ENCODE assay signal across 8 mouse cellular contexts in genomic region chr11:53890906-53891504, GRCm38 (mm10). TPM values are rescaled to one million over a fixed set of nuclear protein-coding genes. Genes with fewer than 3 reads are reported as not detected.
DNase-seq lines count a peak whose midpoint lies in the region; ATAC-seq and TF ChIP-seq lines count a peak whose summit lies in the region.

No protein-coding gene starts in this region.

- intact Hi-C loops in heart, postnatal 10 days (cut with DNase I) = loop anchor here (1.0 kb wide), 1 partner anchor 87 kb away; no protein-coding TSS in a partner anchor

- in situ Hi-C loops in ES-E14 (cut with MboI; ENCODE audit: low sequenced_read_pairs in 2 of 2, unreplicated experiment in 2 of 2) = no loop called here

- peak overlapping the region; percentile 98 for H3K4me2 ChIP-seq in heart, embryonic 12.5 days
- H3K4me2 ChIP-seq in intestine, embryonic 16.5 days (ENCODE audit: low read depth, low read length) = peak overlapping the region; percentile 88
- H3K4me2 ChIP-seq in midbrain, postnatal 0 days (ENCODE audit: low read depth, low read length, poor library complexity, severe bottlenecking) = peak overlapping the region; percentile 67

- H3K9me3 ChIP-seq in heart, embryonic 12.5 days (replicated peaks) = no peaks in the 10 kb centered on the region
- H3K9me3 ChIP-seq in ES-E14 (ENCODE audit: control insufficient read depth, insufficient read depth, low read depth, low read length) = no peaks in the 10 kb centered on the region
- no peaks in the 10 kb centered on the region for H3K9me3 ChIP-seq in intestine, embryonic 16.5 days (ENCODE audit: control insufficient read depth, low read length)
- no peaks in the 10 kb centered on the region for H3K9me3 ChIP-seq in midbrain, postnatal 0 days (ENCODE audit: low read length)

- H3K4me3 ChIP-seq in heart, embryonic 12.5 days = peak overlapping the region; percentile 72
- peak overlapping the region; percentile 76 to 81 for H3K4me3 ChIP-seq in ES-E14 (ENCODE audit: insufficient read depth in 1 of 2, low read depth in 1 of 2, low read length in 2 of 2, poor library complexity in 1 of 2, severe bottlenecking in 1 of 2)
- peak overlapping the region; percentile 69 for H3K4me3 ChIP-seq in intestine, embryonic 16.5 days (ENCODE audit: low read length)
- H3K4me3 ChIP-seq in midbrain, postnatal 0 days (ENCODE audit: low read depth, low read length) = peak overlapping the region; percentile 64

- H3K27ac ChIP-seq in heart, embryonic 12.5 days (ENCODE audit: poor library complexity, severe bottlenecking) = peak overlapping the region; percentile 60
- H3K27ac ChIP-seq in ES-E14 (ENCODE audit: insufficient read depth, low read depth, low read length, poor library complexity, severe bottlenecking) = no peak overlapping the region
- peak overlapping the region; percentile 79 for H3K27ac ChIP-seq in intestine, embryonic 16.5 days (ENCODE audit: low read length)
- H3K27ac ChIP-seq in midbrain, postnatal 0 days (ENCODE audit: low read depth, low read length) = peak overlapping the region; percentile 59; the same call in 1 of the 2 replicates

- no peaks in the 10 kb centered on the region for H3K27me3 ChIP-seq in heart, embryonic 12.5 days (replicated peaks)
- no peaks in the 10 kb centered on the region for H3K27me3 ChIP-seq in intestine, embryonic 16.5 days (replicated peaks; ENCODE audit: control insufficient read depth, insufficient read depth, low read length)
- H3K27me3 ChIP-seq in midbrain, postnatal 0 days (ENCODE audit: insufficient read depth, low read length) = no peaks in the 10 kb centered on the region

- no peak for TF ChIP-seq CTCF in midbrain, postnatal 0 days (IDR thresholded peaks at IDR 0.05)

- no peak for DNase-seq in heart, postnatal 10 days
- no peak for DNase-seq in ES-E14 (ENCODE audit: low read depth, low spot score)
- peak; percentile 7 for DNase-seq in midbrain, postnatal 0 days (ENCODE audit: low spot score)
- DNase-seq in thymus, postnatal 25 days = no peak
- no peak for DNase-seq in urinary bladder, postnatal 10 days (ENCODE audit: low spot score)

- H3K9ac ChIP-seq in heart, embryonic 12.5 days = peak overlapping the region; percentile 80
- peak overlapping the region; percentile 77 for H3K9ac ChIP-seq in ES-E14 (ENCODE audit: insufficient read depth, low read depth, low read length, poor library complexity, severe bottlenecking)
- H3K9ac ChIP-seq in intestine, embryonic 16.5 days (ENCODE audit: low read depth, low read length) = peak overlapping the region; percentile 78
- H3K9ac ChIP-seq in midbrain, postnatal 0 days (replicated peaks; ENCODE audit: low read length, poor library complexity, severe bottlenecking) = peak overlapping the region; percentile 68

- WGBS in heart, embryonic 12.5 days = 2% methylated on average over 33 of the region's 33 CpGs
- WGBS in intestine, embryonic 16.5 days = 5% methylated on average over 33 of the region's 33 CpGs
- 3% methylated on average over 33 of the region's 33 CpGs for WGBS in midbrain, postnatal 0 days

- no peaks in the 10 kb centered on the region for H3K36me3 ChIP-seq in heart, embryonic 12.5 days
- H3K36me3 ChIP-seq in ES-E14 (ENCODE audit: control insufficient read depth, insufficient read depth, low read length, poor library complexity, severe bottlenecking) = no peaks in the 10 kb centered on the region
- no peaks in the 10 kb centered on the region for H3K36me3 ChIP-seq in intestine, embryonic 16.5 days (ENCODE audit: control insufficient read depth, insufficient read depth, low read length)
- H3K36me3 ChIP-seq in midbrain, postnatal 0 days (ENCODE audit: insufficient read depth, low read length) = no peaks in the 10 kb centered on the region; the same call in 1 of the 2 replicates

- no peak; the same call in 1 of the 2 replicates for ATAC-seq in heart, embryonic 12.5 days (ENCODE audit: insufficient number of reproducible peaks, low FRiP score)
- peak; percentile 37 for ATAC-seq in erythroblast, adult 5-6 weeks (replicated peaks; ENCODE audit: low FRiP score, poor library complexity, severe bottlenecking)
- ATAC-seq in intestine, embryonic 16.5 days = no peak
- peak; percentile 11; the same call in 1 of the 2 replicates for ATAC-seq in midbrain, postnatal 0 days (ENCODE audit: low FRiP score)

- peaks cover 29% of the 10 kb centered on the region for H3K4me1 ChIP-seq in heart, embryonic 12.5 days (replicated peaks)
- H3K4me1 ChIP-seq in ES-E14 (ENCODE audit: control insufficient read depth in 2 of 2, insufficient read depth in 2 of 2, low read length in 2 of 2, poor library complexity in 1 of 2) = peaks cover 0 to 2% of the 10 kb centered on the region in 2 experiments; a peak in 1 of 4 replicates
- H3K4me1 ChIP-seq in intestine, embryonic 16.5 days (ENCODE audit: control insufficient read depth, insufficient read depth, low read length) = peaks cover 16% of the 10 kb centered on the region
- peaks cover 5% of the 10 kb centered on the region; the same call in 1 of the 2 replicates for H3K4me1 ChIP-seq in midbrain, postnatal 0 days (ENCODE audit: insufficient read depth, low read length)

TF ChIP-seq in ES-E14, 5 proteins besides CTCF, POLR2A, EP300 and RAD21:
- TF ChIP-seq HCFC1 (IDR thresholded peaks at IDR 0.05; ENCODE audit: borderline replicate concordance, insufficient read depth, low read length) (no peak; the same call in 1 of the 2 replicates), ZNF384 (IDR thresholded peaks at IDR 0.05; ENCODE audit: low read depth, low read length) (no peak), ZC3H11A (IDR thresholded peaks at IDR 0.05; ENCODE audit: borderline replicate concordance, low read depth, low read length) (no peak), CHD2 (IDR thresholded peaks at IDR 0.05; ENCODE audit: low read depth, low read length) (no peak), MAFK (IDR thresholded peaks at IDR 0.05; ENCODE audit: insufficient read depth, low read depth, low read length) (no peak)

RNA-seq across cellular contexts. Expression of gene Slc22a5, which starts 0.5 kb away (rescaled TPM):
- polyA plus RNA-seq in heart, embryonic 12.5 days (2016; fragmentation: Nextera tagmentation; extraction: Ambion mirVana) = 8.9 and 9.6 TPM in 2 replicates
- total RNA-seq in heart, postnatal 10 days (2021) = 10 to 100 TPM; 18.3 to 20.9 TPM
- 8.2 and 9.0 TPM in 2 replicates for total RNA-seq in ES-E14 (2012; rRNA removed)
- 2.1 and 2.7 TPM in 2 replicates for total RNA-seq in erythroblast, adult 5-6 weeks (2015; ENCODE audit: low replicate concordance)
- total RNA-seq in erythroblast, adult 5-6 weeks (2017; ENCODE audit: low replicate concordance) = 2.0 and 2.4 TPM in 2 replicates
- 13.7 and 18.1 TPM in 2 replicates for polyA plus RNA-seq in intestine, embryonic 16.5 days (2015; fragmentation: Nextera tagmentation; extraction: Ambion mirVana)
- total RNA-seq in midbrain, postnatal 0 days (2014; rRNA removed) = 13.2 and 13.6 TPM in 2 replicates
- 12.8 and 13.0 TPM in 2 replicates for polyA plus RNA-seq in midbrain, postnatal 0 days (2015; fragmentation: Nextera tagmentation; extraction: Ambion mirVana)

RNA-seq across cellular contexts. Expression of gene Gm12216, which starts 31.9 kb away (rescaled TPM):
- polyA plus RNA-seq in heart, embryonic 12.5 days (2016; fragmentation: Nextera tagmentation; extraction: Ambion mirVana) = 0.19 and 0.27 TPM in 2 replicates
- 1 to 10 TPM; 1.9 to 2.0 TPM for total RNA-seq in heart, postnatal 10 days (2021)
- 0.27 TPM in 1 of 2 replicates, not detected in the other for total RNA-seq in ES-E14 (2012; rRNA removed)
- not detected in 2 replicates for total RNA-seq in erythroblast, adult 5-6 weeks (2015; ENCODE audit: low replicate concordance)
- total RNA-seq in erythroblast, adult 5-6 weeks (2017; ENCODE audit: low replicate concordance) = 0.17 TPM in 1 of 2 replicates, not detected in the other
- 1.7 and 2.4 TPM in 2 replicates for polyA plus RNA-seq in intestine, embryonic 16.5 days (2015; fragmentation: Nextera tagmentation; extraction: Ambion mirVana)
- total RNA-seq in midbrain, postnatal 0 days (2014; rRNA removed) = not detected in 2 replicates
- polyA plus RNA-seq in midbrain, postnatal 0 days (2015; fragmentation: Nextera tagmentation; extraction: Ambion mirVana) = 0.65 and 0.85 TPM in 2 replicates

Comparison
In these comparisons a context has a peak if more than half of its experiments do, and no peak if none do; other contexts are left out.
1. ATAC-seq: peak in erythroblast, adult 5-6 weeks (single experiment) and midbrain, postnatal 0 days (single experiment); none in heart, embryonic 12.5 days (single experiment) and intestine, embryonic 16.5 days (single experiment).
2. Peak in every context shown above with its lines, with median percentiles within 50 percentile points of each other: H3K4me2 ChIP-seq, H3K4me3 ChIP-seq and H3K9ac ChIP-seq.